Mouse (Mus musculus) CH12.LX (cell line): ENCODE data around the gene Inppl1. TPM values are rescaled to one million over a fixed set of nuclear protein-coding genes. Genes with fewer than 3 reads are reported as not detected.

Experiments
- DNase-seq: peaks from one replicate; pipeline ENCODE4 v3.0.0-alpha.2; 2013; ENCODE audit errors: extremely low read depth
- H3K27ac ChIP-seq: 2 replicates; pipeline ENCODE4 v1.5.1; 2012; ENCODE audit warnings: low read depth, mild to moderate bottlenecking, control low read depth, moderate library complexity; ENCODE audit not compliant: insufficient read depth
- H3K27me3 ChIP-seq: replicated peaks from 2 replicates; pipeline ENCODE3; 2012; ENCODE audit warnings: inconsistent platforms
- H3K36me3 ChIP-seq, 2 experiments: replicated peaks in 1 of 2; 2 replicates each; pipeline versions ENCODE3 to v1.6.1; 2012; ENCODE audit warnings: inconsistent platforms in 1 of 2, low read length in 1 of 2, mild to moderate bottlenecking in 1 of 2, mixed read lengths in 1 of 2, moderate library complexity in 1 of 2; ENCODE audit not compliant: control insufficient read depth in 1 of 2, insufficient read depth in 1 of 2
- H3K4me1 ChIP-seq, 2 experiments: 2 replicates each; pipeline ENCODE4 v1.6.1; 2012; ENCODE audit warnings: inconsistent platforms in 1 of 2, moderate library complexity in 1 of 2; ENCODE audit not compliant: insufficient read depth in 2 of 2, control insufficient read depth in 1 of 2
- H3K4me2 ChIP-seq: 2 replicates; pipeline ENCODE4 v1.6.1; 2012; ENCODE audit warnings: low read depth, mild to moderate bottlenecking, control low read depth; ENCODE audit not compliant: poor library complexity, insufficient read depth, severe bottlenecking
- H3K4me3 ChIP-seq, 3 experiments: fragments of 150-350 bp in 1 of 3; sonication (generic) in 1 of 3; replicated peaks in 1 of 3; 2 replicates each; pipeline versions ENCODE3 to v1.5.1; 2011 to 2012; ENCODE audit warnings: low read depth in 2 of 3, low read length in 2 of 3, mild to moderate bottlenecking in 2 of 3, moderate library complexity in 2 of 3, control low read depth in 1 of 3, improper control_type of control experiment in 1 of 3, inconsistent platforms in 1 of 3, mixed read lengths in 1 of 3; ENCODE audit not compliant: poor library complexity in 1 of 3
- H3K79me2 ChIP-seq: replicated peaks from 2 replicates; pipeline ENCODE4 v1.6.1; 2012; ENCODE audit warnings: mild to moderate bottlenecking, moderate library complexity; ENCODE audit not compliant: control insufficient read depth, poor library complexity, insufficient read depth, severe bottlenecking; ENCODE audit errors: extremely low read depth
- H3K9ac ChIP-seq: 2 replicates; pipeline ENCODE4 v1.6.1; 2012; ENCODE audit warnings: low read depth, mild to moderate bottlenecking, control low read depth, moderate library complexity; ENCODE audit not compliant: insufficient read depth
- H3K9me3 ChIP-seq: replicated peaks from 2 replicates; pipeline ENCODE3; 2012; ENCODE audit warnings: low read length, inconsistent platforms, mixed read lengths
- BHLHE40 ChIP-seq: IDR thresholded peaks from 2 replicates; pipeline ENCODE4 v1.6.1; 2011; ENCODE audit warnings: mild to moderate bottlenecking, low read depth, low read length, improper control_type of control experiment
- CTCF ChIP-seq, 2 experiments: IDR thresholded peaks in 1 of 2; conservative IDR thresholded peaks in 1 of 2; 2 replicates each; pipeline ENCODE4 v1.5.1; 2011 to 2012; ENCODE audit warnings: low read depth in 2 of 2, low read length in 2 of 2, improper control_type of control experiment in 1 of 2, inconsistent platforms in 1 of 2, mild to moderate bottlenecking in 1 of 2, moderate library complexity in 1 of 2
- HCFC1 ChIP-seq: IDR thresholded peaks from 2 replicates; pipeline ENCODE4 v1.6.1; 2012; ENCODE audit warnings: low read depth, mild to moderate bottlenecking, inconsistent platforms, low read length, improper control_type of control experiment
- NELFE ChIP-seq: IDR thresholded peaks from 2 replicates; pipeline ENCODE4 v1.6.1; 2011; ENCODE audit warnings: low read depth, low read length, improper control_type of control experiment
- NRF1 ChIP-seq: IDR thresholded peaks from 2 replicates; pipeline ENCODE4 v1.6.1; 2014; ENCODE audit warnings: low read depth, mild to moderate bottlenecking, inconsistent platforms, low read length, improper control_type of control experiment, moderate library complexity
- POLR2A ChIP-seq: IDR thresholded peaks from 2 replicates; pipeline ENCODE4 v1.6.1; 2011; ENCODE audit warnings: low read depth, mild to moderate bottlenecking, improper control_type of control experiment, low read length
- USF1 ChIP-seq: IDR thresholded peaks from 2 replicates; pipeline ENCODE4 v1.6.1; 2014; ENCODE audit warnings: low read depth, mild to moderate bottlenecking, inconsistent platforms, low read length, improper control_type of control experiment
- dilution Hi-C: fragments of 300-500 bp; cut with MboI; formaldehyde crosslinking; loops from 2 replicates; pipeline ENCODE4 v1.14.3; 2020; ENCODE audit warnings: low sequenced_read_pairs; ENCODE audit not compliant: extremely low pct_unique_long_range_greater_than_20kb, extremely low pct_ligation_motif_present
- in situ Hi-C: fragments of 300-500 bp; cut with MboI; formaldehyde crosslinking; loops from 3 replicates; pipeline ENCODE4 v1.14.3; 2019; ENCODE audit warnings: low sequenced_read_pairs, low pct_ligation_motif_present, low pct_unique_long_range_greater_than_20kb, mixed read lengths
- polyA plus RNA-seq: library from polyadenylated mRNA; unstranded; fragments of >175 nt; gene quantifications from 2 replicates; pipeline ENCODE4 v1.2.1, GENCODE M21; 2012; ENCODE audit warnings: low read depth; ENCODE audit not compliant: insufficient read length
- total RNA-seq, 2 experiments: library from RNA; depleted of rRNA; stranded (reverse); fragments of 300-350 nt in 1 of 2; fragments of >200 nt in 1 of 2; gene quantifications; 2 replicates each; pipeline ENCODE4 v1.2.3; 2012 to 2014

Inppl1 gene
- total and polyA plus RNA-seq, 3 experiments: 27.3 to 44.3 (median 37.9) TPM

GRCm38 (mm10) chr7:101830373-101830772 is 7.7 kb downstream of the Inppl1 start:
- TF ChIP-seq POLR2A: no peak
- peak in 1 of 2 experiments; percentile 44; a peak in 2 of 4 replicates for TF ChIP-seq CTCF (conservative IDR thresholded peaks at IDR 0.05 in 1 of 2, IDR thresholded peaks at IDR 0.05 in 1 of 2; ENCODE audit: low read depth in 2 of 2, low read length in 2 of 2)
- dilution Hi-C loops (no loop called here), in situ Hi-C loops (no loop called here)
- Histone ChIP-seq H3K9me3 (peaks cover 3% of the 10 kb centered on the region), H3K36me3 (peaks cover 75 to 95% of the 10 kb centered on the region in 2 experiments), H3K27ac (no peak overlapping the region), H3K4me2 (no peak overlapping the region), H3K4me3 (no peak overlapping the region), H3K4me1 (peaks cover 3 to 19% of the 10 kb centered on the region in 2 experiments; a peak in 3 of 4 replicates), H3K27me3 (no peaks in the 10 kb centered on the region), H3K9ac (no peak overlapping the region), H3K79me2 (peaks cover 12% of the 10 kb centered on the region)
- DNase-seq: no peak

GRCm38 (mm10) chr7:101823758-101824630 is 14.0 kb downstream of the Inppl1 start:
- H3K9me3 ChIP-seq: peaks cover 26% of the 10 kb centered on the region
- no peak overlapping the region for H3K27ac ChIP-seq
- no peak overlapping the region for H3K9ac ChIP-seq
- dilution Hi-C loops (no loop called here), in situ Hi-C loops (no loop called here)
- H3K36me3 ChIP-seq: peaks cover 50 to 76% of the 10 kb centered on the region in 2 experiments
- TF ChIP-seq USF1: no peak
- TF ChIP-seq BHLHE40: no peak
- DNase-seq: no peak
- H3K4me2 ChIP-seq: no peak overlapping the region
- H3K4me1 ChIP-seq: no peaks in the 10 kb centered on the region
- no peaks in the 10 kb centered on the region for H3K27me3 ChIP-seq
- no peaks in the 10 kb centered on the region for H3K79me2 ChIP-seq
- H3K4me3 ChIP-seq: no peak overlapping the region

- H3K79me2 ChIP-seq: no peaks in the 10 kb centered on the region
- H3K27ac ChIP-seq: no peak overlapping the region
- DNase-seq: no peak
- no peak overlapping the region for H3K9ac ChIP-seq
- H3K9me3 ChIP-seq: peaks cover 26% of the 10 kb centered on the region
- no peak overlapping the region for H3K4me2 ChIP-seq
- no peaks in the 10 kb centered on the region for H3K4me1 ChIP-seq
- no peaks in the 10 kb centered on the region for H3K27me3 ChIP-seq
- H3K4me3 ChIP-seq: no peak overlapping the region
- dilution Hi-C loops: no loop called here
- H3K36me3 ChIP-seq: peaks cover 42 to 67% of the 10 kb centered on the region in 2 experiments
- TF ChIP-seq HCFC1 (no peak), NELFE (no peak), NRF1 (no peak)
- TF ChIP-seq, all 38 proteins: peak for 0
- in situ Hi-C loops: no loop called here
Measured at GRCm38 (mm10) chr7:101822836-101823757, 14.9 kb downstream of the Inppl1 start.
